Mouse (Mus musculus) activated CD4-positive, CD25-positive, alpha-beta regulatory T cell, adult 4 months (primary cell): ENCODE measurements around the gene Gm525. TPM values are rescaled to one million over a fixed set of nuclear protein-coding genes. Genes with fewer than 3 reads are reported as not detected.
"Not testable (repeated sequence)": the region's sequence is repeated elsewhere in the genome, so short reads cannot be mapped to it uniquely, and the experiment has no call there.

Source experiments
- ATAC-seq: one replicate; pipeline ENCODE4 v1.8.0; 2017
- polyA plus RNA-seq, 2 experiments: library from polyadenylated mRNA; unstranded; fragments of 100-300 nt; shearing (Covaris generic); gene quantifications; one replicate each; pipeline ENCODE4 v1.2.1; 2017

The Gm525 gene
- polyA plus RNA-seq, result not detected

DNA sequence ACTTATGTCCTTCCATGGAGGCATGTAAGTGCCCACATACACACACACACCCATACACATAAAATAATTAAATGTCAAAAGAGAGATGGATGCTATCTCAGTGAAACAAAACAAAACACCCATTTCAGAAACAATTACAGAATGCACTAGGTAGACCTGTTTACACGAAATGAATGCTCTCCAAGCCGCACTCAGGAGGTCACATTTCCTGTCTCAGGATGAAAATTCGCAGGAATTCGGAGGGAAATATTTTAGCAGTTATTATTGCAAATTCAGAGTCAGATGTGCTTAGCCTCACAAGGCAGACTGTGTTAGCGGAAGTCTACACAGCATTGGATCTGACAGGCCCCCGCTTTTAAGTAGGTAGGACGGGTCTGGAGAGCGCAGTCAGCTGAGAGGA, at the start of gene Gm525:
Gm525 (plus strand) TSS at position 301 of the 400 bp plus-strand sequence.
- ATAC-seq, result no peak

DNA sequence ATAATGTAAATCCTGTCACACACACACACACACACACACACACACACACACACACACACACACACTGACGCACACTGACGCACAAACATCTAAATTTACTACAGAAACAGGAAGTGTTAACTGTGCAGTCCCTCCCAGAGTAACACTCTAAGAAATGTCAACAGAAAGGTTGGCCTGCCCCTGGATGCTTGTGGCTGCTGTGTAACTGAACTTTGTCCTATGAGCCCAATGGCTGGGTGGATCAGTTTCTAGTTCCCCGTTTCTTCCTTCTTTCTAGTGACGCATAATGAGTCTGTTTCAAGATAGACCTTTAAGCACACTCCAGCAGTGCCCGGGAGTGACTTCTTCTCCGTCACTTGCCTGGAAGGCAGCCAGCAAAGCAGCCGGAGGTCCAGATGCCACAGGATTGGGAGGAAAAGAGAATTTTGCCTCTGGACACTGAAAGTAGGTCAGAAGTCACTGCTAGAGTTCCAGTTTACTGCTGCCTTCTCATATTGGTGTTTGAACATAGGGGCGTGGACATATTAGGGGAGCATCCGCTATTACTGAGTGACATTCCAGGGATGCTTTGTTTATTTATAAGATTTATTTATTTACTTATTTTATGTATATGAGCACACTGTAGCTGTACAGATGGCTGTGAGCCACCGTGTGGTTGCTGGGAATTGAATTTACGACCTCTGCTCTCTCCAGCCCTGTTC, 49.3 kb upstream of the Gm525 start:
- ATAC-seq, result peak; percentile 84

- ATAC-seq, result no peak
Observed at GRCm38 (mm10) chr11:89025603-89026002, 48.0 kb upstream of the Gm525 start.

- ATAC-seq, result no peak
Observed at GRCm38 (mm10) chr11:89026117-89026516, 47.5 kb upstream of the Gm525 start.

GRCm38 (mm10) chr11:89027955-89028361, 45.7 kb upstream of the Gm525 start:
- no peak for ATAC-seq

DNA sequence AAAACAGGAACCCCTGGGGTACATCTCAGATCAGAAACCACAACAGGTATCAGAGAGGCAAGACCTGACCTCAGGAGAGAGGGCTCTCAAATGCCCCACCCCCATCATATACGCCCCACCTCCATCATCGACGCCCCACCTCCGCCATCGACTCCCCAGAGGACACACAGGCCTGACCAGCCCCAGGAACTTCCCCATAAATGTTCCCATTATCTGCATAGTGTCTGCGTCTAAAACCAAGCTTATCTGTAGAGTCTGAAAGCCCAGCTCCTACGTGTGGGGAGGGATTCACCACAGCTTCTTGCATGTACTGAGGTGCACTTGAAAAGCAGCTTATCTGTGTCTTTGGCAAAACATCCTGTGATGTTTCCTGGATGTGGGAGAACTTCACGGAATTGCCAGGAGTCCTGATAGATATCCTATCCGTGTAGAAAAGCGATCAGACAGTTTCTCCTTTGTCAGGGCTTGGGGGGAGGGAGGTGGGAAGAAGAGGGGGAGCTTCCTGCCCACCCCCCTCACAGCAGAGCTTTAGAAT, 44.7 kb upstream of the Gm525 start:
- no peak for ATAC-seq

DNA sequence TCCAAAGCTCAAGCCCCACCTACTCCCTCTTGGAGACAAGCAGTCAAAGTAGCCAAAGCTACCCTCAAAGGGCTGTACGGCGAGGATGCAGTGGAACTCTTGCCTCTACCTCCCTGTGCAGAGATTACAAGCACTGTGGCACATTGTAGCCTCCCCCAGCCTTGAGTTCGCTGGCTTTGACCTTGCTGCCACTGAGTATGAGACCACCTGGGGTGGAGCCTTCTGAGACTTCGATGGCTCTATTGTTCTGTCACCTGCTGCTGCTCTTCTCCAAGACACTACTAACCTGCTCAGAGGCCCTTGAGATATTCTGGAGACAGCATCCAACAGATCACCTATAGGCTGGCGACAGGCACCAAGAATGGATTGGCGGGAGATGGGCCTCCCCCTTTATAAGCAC, 43.1 kb upstream of the Gm525 start:
- ATAC-seq, result no peak

GRCm38 (mm10) chr11:89031189-89031588, 42.5 kb upstream of the Gm525 start:
- no peak for ATAC-seq

GRCm38 (mm10) chr11:89034592-89034991, 39.0 kb upstream of the Gm525 start:
- ATAC-seq, result no peak

- ATAC-seq, result no peak
Observed at GRCm38 (mm10) chr11:89035552-89035951, 38.1 kb upstream of the Gm525 start.

GRCm38 (mm10) chr11:89038496-89038895, 35.1 kb upstream of the Gm525 start:
- no peak for ATAC-seq

- ATAC-seq, result no peak
Observed at GRCm38 (mm10) chr11:89039325-89039724, 34.3 kb upstream of the Gm525 start.

- not testable (repeated sequence) for ATAC-seq
Observed at GRCm38 (mm10) chr11:89041073-89041472, 32.6 kb upstream of the Gm525 start.

DNA sequence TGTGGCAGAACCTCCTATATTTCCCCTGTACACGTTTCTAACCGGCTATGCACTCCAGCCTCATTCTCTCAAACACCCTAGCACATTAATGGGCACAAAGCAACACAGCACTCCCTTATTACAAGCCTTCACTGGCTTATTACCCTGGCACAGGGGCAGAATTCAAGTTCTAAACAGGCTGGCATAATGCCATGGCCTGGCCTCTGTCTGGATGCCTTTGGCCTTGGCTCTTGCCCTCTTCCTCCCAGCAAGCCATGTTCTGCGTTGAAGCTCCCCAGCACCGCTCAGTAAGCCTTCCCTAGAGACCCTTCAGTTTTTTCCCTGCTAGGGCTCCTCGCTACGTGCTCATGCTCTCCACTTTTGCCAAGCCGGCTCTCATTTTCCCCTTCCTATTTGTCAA, 30.6 kb upstream of the Gm525 start:
- ATAC-seq, result no peak

DNA sequence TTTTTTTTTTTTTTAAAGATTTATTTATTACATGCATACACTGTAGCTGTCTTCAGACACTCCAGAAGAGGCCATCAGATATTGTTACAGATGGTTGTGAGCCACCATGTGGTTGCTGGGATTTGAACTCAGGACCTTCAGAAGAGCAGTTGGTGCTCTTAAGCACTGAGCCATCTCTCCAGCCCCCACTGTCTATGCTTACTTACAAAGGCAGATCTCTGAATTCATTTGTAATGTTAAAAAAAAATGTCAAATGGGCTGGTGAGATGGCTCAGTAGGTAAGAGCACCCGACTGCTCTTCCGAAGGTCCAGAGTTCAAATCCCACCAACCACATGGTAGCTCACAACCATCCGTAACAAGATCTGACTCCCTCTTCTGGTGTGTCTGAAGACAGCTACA, 28.1 kb upstream of the Gm525 start:
- ATAC-seq, result not testable (repeated sequence)

GRCm38 (mm10) chr11:89046021-89046420, 27.6 kb upstream of the Gm525 start:
- no peak for ATAC-seq

DNA sequence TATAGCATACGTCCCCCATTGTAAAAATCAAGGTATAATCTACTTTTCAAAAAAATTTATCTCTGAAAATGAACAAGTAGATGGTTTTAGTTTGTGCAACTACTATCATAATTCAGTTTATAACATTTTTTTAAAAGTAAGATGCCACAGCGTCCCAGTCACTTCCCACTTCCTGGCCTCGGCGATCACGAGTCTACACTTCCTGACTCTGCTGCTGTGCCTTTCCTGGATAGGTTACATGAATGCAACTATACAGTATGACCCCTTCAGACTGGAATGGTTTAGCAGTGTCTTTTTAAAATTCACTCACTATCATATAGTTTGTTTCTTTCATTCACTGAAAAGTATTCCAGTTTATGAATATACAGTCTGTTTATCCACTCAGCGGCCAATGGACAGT, 21.9 kb upstream of the Gm525 start:
- no peak for ATAC-seq

DNA sequence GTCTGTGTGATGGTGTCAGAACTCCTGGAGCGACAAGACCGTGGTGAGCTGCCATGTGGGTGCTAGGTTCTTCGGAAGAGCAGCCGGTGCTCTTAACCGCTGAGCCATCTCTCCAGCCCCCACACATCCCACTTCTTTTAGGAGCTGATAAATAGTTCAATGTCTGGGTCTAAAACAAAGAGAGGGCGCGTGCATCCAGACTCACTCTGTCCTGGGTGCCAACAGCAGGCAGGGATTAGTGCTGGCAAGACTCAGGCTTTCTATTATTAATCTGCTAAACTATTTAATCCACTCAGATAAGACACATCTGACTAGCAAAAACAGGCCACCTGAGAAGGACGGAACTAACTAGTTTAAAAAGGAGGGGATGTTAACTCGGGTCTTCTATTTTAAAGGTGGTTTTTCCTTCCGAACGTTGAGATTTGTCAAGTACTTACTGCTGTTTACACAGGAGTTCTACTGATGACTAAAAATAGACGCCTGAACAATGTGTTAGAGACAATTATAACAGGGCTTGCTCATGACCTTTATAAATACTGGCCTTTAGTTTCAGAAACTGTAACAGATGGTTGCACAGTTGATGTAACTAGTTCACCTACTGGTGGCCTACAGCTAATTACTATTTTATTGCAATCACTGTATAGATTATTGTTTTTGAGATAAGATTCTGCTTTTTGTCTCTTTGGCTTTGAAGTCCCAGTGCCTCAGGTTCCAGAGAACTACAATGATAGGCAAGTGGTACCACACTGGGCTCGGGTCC, 17.5 kb upstream of the Gm525 start:
- ATAC-seq, result no peak

DNA sequence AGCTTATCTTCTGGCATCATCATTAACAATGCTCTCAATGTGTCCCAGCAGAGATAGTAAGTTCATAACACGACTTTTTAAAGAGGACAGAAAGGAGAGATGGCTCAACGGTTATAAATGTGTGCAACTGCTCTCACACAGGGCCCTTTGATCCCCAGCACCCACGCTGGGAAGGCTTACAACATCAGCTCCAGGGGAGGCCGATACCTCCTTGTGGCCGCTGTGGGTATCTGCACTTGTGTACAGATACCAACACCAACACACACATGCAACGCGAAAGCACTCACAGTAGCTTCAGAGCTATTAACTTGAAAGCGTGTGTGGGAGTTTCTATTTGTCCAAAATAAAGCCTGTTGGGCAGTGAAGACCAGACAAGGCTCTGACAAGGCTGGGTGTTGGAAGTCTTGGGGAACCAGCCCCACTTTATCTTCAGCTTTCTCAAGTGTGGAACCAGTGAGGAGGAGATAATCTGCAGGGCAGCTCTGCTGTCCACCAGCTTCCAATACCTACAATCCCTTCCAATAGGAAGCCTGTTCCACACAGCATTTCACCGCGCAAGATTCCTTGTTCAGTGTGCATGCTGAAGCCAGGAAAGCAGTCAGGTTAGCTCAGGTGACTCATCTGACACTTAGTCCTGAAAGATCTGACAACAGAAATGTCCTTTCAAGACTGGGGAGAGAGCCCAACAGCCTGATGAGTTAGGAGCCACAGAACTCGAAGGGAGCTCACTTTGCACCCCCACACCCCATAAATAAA, 14.9 kb upstream of the Gm525 start:
- ATAC-seq, result no peak

DNA sequence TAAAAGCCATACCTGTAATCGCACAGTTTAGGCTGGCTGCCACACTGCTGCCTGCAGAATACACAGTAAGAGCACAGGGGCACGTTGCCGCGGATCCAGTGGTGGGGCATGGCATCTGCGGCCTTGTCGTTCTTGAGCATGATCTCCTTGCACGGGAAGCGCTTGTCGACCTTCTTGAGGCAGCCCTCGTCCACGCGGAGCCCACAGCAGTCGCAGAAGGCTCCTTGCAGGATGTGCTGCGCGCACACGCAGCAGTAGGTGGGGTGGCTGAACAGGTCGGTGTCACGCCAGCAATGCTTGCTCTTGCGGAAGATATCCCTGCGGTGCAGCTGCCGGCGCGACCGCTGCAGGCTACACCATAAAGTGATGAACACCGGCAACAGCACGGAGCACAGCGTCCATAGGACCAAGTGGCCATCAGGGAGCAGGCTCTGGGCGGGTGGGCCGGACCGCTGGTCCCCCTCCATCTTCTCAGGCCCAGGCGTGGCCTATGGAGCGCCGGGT, 13.7 kb upstream of the Gm525 start:
- peak; percentile 59 for ATAC-seq

- ATAC-seq, result peak; percentile 79
Observed at GRCm38 (mm10) chr11:89060423-89061089, 13.1 kb upstream of the Gm525 start.

GRCm38 (mm10) chr11:89061362-89061761, 12.3 kb upstream of the Gm525 start:
- ATAC-seq, result peak; percentile 9
